Mouse (Mus musculus) ES-Bruce4 (cell line): ENCODE measurements around the gene Lgals2. TPM values are rescaled to one million over a fixed set of nuclear protein-coding genes. Genes with fewer than 3 reads are reported as not detected.
A peak's percentile ranks its signal among the peaks of the same experiment; 100 is the strongest.

Source experiments
- H3K27ac ChIP-seq: 2 replicates; pipeline ENCODE4 v1.5.1; 2012; ENCODE audit warnings: low read length, inconsistent platforms; ENCODE audit not compliant: insufficient read depth
- H3K27me3 ChIP-seq: 2 replicates; pipeline ENCODE4 v1.6.1; 2012; ENCODE audit warnings: mild to moderate bottlenecking, low read length, inconsistent platforms; ENCODE audit not compliant: control insufficient read depth, poor library complexity, insufficient read depth, severe bottlenecking
- H3K36me3 ChIP-seq: 2 replicates; pipeline ENCODE4 v1.6.1; 2012; ENCODE audit warnings: inconsistent platforms, mild to moderate bottlenecking, low read length, moderate library complexity; ENCODE audit not compliant: control insufficient read depth, poor library complexity, insufficient read depth, severe bottlenecking
- H3K4me1 ChIP-seq: one replicate; pipeline ENCODE4 v1.8.1; 2011; ENCODE audit warnings: low read length; ENCODE audit not compliant: control insufficient read depth, insufficient read depth
- H3K4me3 ChIP-seq: 2 replicates; pipeline ENCODE4 v1.5.1; 2011; ENCODE audit warnings: low read depth, mild to moderate bottlenecking, low read length
- H3K9ac ChIP-seq: 2 replicates; pipeline ENCODE4 v1.6.1; 2012; ENCODE audit warnings: low read depth, mild to moderate bottlenecking, inconsistent platforms; ENCODE audit not compliant: poor library complexity, severe bottlenecking
- H3K9me3 ChIP-seq: replicated peaks from 2 replicates; pipeline ENCODE4 v1.6.1; 2012; ENCODE audit warnings: mild to moderate bottlenecking, low read length, inconsistent platforms; ENCODE audit not compliant: control insufficient read depth, poor library complexity, insufficient read depth, severe bottlenecking
- CTCF ChIP-seq: IDR thresholded peaks from one replicate; pipeline ENCODE4 v1.8.1; 2011; ENCODE audit warnings: low read depth, low read length
- EP300 ChIP-seq: IDR thresholded peaks from 2 replicates; pipeline ENCODE4 v1.6.1; 2011; ENCODE audit warnings: low read depth, low read length; ENCODE audit not compliant: insufficient read depth
- POLR2A ChIP-seq: IDR thresholded peaks from one replicate; pipeline ENCODE4 v1.8.1; 2011; ENCODE audit warnings: low read length; ENCODE audit not compliant: insufficient read depth
- polyA plus RNA-seq: library from polyadenylated mRNA; stranded (reverse); fragments of >200 nt; gene quantifications from 2 replicates; pipeline ENCODE4 v1.2.4, GENCODE M21; 2011; ENCODE audit warnings: low read depth; ENCODE audit not compliant: missing spikeins, insufficient read depth, insufficient read length

Lgals2 gene
- polyA plus RNA-seq, 1 experiment: 2.4 TPM

DNA sequence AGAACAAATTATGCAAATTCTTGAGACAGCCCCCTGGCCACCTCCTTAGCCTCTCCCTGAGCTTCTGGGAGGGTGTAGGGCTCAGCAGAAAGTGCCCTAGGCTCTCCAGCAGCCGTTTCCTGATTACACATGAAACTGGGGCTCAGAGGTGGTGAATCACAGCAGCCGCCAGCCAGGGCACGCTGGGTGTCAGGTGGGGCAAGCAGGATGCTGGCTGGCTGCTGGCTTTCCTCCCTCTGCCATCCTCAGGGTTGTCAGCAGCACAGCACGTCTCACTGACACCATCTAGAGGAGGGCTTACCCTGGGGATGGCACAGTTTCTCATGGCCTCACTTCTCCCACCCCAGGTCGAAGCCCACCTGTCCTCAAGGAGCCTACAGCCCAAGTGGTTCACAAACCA lies 27.0 kb downstream of the Lgals2 start:
- Histone ChIP-seq H3K4me1 (peaks cover 3% of the 10 kb centered on the region), H3K36me3 (no peaks in the 10 kb centered on the region), H3K27me3 (no peaks in the 10 kb centered on the region), H3K9me3 (no peaks in the 10 kb centered on the region), H3K9ac (no peak overlapping the region), H3K27ac (no peak overlapping the region), H3K4me3 (no peak overlapping the region)
- TF ChIP-seq EP300 (no peak), POLR2A (no peak), CTCF (peak; percentile 36)

DNA sequence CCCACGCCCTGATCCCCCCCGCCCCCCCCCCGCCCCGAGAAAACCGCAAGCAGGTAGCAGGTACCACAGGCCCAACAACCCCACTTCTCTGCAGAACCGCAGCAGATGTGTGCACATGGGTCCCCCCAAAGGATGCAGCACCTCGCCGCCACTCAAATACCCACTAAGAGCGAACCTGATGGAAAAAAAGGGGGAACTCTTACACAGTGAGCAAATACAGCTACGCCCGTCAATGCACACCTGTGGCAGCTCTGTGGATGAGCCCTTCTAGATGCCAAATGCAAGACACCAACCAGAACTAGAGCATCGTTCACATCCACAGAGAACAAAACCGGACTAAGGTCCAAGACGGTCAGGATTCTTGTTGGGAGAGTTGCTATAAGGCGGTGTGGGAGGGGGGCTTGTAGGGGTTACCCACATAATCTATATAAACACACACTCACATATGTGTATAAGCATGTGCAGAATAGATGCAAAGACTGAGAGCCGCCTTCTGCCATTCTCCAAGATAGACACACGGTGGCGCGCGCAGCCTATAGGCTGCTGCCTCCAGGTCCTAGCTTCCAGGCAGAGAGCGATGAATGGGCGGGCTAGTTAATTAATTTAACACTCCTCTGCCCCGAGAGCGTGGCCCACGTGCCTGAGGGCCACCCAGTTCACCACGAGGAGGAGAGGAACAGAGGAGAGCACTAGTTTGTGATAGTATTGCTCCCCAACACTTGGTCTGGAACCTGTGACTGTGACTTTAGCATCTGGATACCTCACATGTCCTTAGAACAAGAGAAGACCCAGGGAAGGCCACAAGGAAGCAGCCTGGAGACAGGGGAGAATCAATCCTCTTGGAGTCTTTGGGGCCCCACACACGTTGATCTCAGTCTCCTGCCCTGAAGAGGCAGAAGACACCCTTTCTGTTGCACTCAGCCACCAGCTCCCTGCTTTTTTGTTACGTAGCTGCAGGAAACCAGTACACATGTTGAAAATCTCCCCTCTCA lies 28.8 kb downstream of the Lgals2 start:
- TF ChIP-seq CTCF (peak; percentile 94), POLR2A (no peak), EP300 (0 out of 2 replicates have a peak, but pooled peaks have one; percentile 46)
- Histone ChIP-seq H3K4me3 (no peak overlapping the region), H3K9me3 (no peaks in the 10 kb centered on the region), H3K27me3 (no peaks in the 10 kb centered on the region), H3K9ac (no peak overlapping the region), H3K27ac (no peak overlapping the region), H3K4me1 (peaks cover 3% of the 10 kb centered on the region), H3K36me3 (no peaks in the 10 kb centered on the region)

DNA sequence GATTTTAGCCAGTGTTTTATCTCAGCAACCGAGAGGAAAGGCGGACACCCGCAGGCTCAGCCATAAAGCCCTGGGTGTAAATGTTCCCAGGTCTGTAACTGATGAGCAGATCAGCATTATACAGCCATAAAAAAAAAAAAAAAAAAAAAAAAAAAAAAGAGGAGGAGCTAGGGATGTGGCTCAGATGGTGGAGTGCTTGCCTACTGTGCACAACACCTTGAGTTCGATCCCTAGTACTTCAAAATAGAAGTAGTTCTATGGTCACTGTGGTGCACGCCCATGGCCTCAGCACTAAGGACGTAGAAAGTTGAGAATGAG lies 39.3 kb downstream of the Lgals2 start:
- TF ChIP-seq POLR2A (no peak), CTCF (no peak), EP300 (no peak)
- H3K9ac ChIP-seq: no peak overlapping the region
- no peaks in the 10 kb centered on the region for H3K9me3 ChIP-seq
- no peak overlapping the region for H3K4me3 ChIP-seq
- H3K4me1 ChIP-seq: peaks cover 6% of the 10 kb centered on the region
- no peaks in the 10 kb centered on the region for H3K36me3 ChIP-seq
- H3K27ac ChIP-seq: peak overlapping the region; percentile 3; the same call in 1 of the 2 replicates
- H3K27me3 ChIP-seq: no peaks in the 10 kb centered on the region

DNA sequence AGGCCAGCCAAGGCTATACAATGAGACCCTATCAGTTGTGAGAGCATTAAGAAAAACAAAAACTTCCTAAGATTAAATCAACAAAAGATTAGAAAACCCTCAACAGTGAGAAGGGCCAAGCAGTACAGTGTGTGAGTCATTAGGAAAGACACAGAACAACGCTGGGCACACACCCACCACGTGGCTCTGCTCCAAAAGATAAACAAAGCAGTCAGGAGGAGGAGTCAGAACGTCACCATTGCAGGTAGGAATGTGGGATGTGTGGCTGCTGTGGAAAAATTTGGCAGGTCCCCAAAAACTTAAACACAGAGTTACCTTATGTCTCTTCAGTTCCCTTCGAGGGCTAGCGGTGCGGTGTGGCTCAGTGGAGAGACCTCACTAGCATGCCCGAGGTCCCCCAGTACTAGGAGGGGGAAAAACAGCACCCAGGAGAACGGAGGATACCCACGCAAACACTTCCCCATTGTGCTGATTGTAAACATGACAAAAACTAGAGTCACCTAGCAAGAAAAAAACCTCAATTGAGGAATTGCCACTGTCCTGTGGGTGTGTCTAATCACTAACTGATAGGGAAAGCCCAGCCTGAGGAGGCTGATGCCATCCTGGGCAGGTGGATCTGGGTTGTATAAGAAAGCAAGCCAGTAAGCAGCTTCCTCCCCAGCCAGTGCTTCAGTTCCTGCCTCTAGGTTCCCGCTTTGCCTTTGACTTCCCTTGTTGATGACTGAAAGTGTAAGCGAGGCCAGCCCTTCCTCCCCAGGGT lies 39.8 kb downstream of the Lgals2 start:
- Histone ChIP-seq H3K9me3 (no peaks in the 10 kb centered on the region), H3K36me3 (no peaks in the 10 kb centered on the region), H3K4me1 (peaks cover 6% of the 10 kb centered on the region), H3K27me3 (no peaks in the 10 kb centered on the region), H3K4me3 (no peak overlapping the region; the same call in 1 of the 2 replicates), H3K27ac (peak overlapping the region; percentile 3; the same call in 1 of the 2 replicates), H3K9ac (no peak overlapping the region)
- TF ChIP-seq CTCF (no peak), EP300 (no peak), POLR2A (no peak)

DNA sequence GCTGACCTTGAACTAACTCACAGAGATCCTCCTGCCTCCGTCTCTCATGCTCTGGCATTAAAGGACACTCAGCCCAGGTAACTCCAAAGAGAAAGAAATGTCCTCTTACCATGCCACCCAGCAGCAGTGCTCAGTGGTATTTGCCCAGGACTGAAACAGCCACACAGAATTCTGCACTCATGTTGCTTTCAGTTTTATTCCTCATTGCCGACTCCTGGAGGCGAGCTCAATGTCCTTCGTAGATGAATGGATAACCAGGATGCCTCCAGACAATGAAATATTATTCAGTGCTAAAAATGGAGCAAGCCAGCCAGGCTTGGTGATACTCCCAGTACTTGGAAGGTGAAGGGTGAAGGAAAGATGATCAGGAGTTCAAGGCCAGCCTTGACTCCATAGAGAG lies 41.7 kb downstream of the Lgals2 start:
- peaks cover 12% of the 10 kb centered on the region for H3K4me1 ChIP-seq
- no peaks in the 10 kb centered on the region for H3K36me3 ChIP-seq
- TF ChIP-seq POLR2A (no peak), CTCF (no peak), EP300 (no peak)
- H3K9ac ChIP-seq: no peak overlapping the region
- H3K27ac ChIP-seq: no peak overlapping the region
- H3K27me3 ChIP-seq: no peaks in the 10 kb centered on the region
- no peaks in the 10 kb centered on the region for H3K9me3 ChIP-seq
- H3K4me3 ChIP-seq: no peak overlapping the region

DNA sequence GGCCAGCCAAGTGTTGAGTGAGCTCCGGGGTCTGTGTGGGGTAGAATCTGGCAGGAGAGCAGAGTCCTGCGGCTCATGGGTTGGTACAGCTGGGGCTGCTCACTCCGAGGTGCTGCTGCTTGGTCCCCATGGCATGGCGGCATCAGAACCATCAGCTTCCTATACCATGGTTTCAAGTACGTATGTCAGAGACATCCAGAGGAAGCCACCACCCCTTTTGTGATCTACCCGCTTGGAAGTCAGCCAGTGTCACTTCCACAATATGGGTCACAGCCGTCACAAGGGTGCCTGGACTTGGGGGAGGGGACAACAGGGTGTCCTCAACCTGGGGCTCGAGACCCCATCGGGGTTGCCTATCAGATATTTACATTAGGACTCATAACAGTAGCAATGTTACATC lies 45.2 kb downstream of the Lgals2 start:
- H3K4me1 ChIP-seq: peaks cover 19% of the 10 kb centered on the region
- TF ChIP-seq EP300 (no peak), POLR2A (no peak), CTCF (no peak)
- no peaks in the 10 kb centered on the region for H3K9me3 ChIP-seq

More for the DNA sequence above, 45.2 kb downstream of the Lgals2 start:
- no peak overlapping the region for H3K9ac ChIP-seq
- no peak overlapping the region for H3K27ac ChIP-seq
- H3K27me3 ChIP-seq: no peaks in the 10 kb centered on the region
- H3K4me3 ChIP-seq: no peak overlapping the region
- no peaks in the 10 kb centered on the region for H3K36me3 ChIP-seq
